Mouse (Mus musculus): ENCODE measurements around the gene Gdpd3. TPM values are rescaled to one million over a fixed set of nuclear protein-coding genes. Genes with fewer than 3 reads are reported as not detected.

Gdpd3 gene
- total RNA-seq (2023): 10 to 100 TPM; 23.4 to 27.0 TPM

DNA sequence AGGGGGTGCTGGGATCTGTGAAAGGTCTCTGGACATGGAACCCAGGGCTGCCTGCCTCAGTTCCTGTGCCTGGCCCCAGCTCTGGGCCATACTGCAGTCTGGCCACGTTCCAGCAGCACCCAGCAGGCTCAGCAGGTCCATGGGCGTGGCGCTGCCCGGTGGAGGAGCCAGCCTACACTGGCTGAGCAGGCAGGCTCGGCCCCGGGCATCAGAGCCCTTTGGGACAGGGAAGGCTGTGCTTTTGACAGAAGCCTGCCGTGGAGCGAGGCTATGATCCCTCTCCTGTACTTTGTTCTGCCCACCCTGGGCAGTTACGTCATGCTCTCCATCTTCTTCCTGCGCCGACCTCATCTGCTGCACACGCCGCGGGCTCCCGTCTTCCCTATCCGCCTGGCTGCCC lies at the start of gene Gdpd3:
TSS of gene Gdpd3 (plus strand) at position 134 of the 400 bp plus-strand sequence.

DNA sequence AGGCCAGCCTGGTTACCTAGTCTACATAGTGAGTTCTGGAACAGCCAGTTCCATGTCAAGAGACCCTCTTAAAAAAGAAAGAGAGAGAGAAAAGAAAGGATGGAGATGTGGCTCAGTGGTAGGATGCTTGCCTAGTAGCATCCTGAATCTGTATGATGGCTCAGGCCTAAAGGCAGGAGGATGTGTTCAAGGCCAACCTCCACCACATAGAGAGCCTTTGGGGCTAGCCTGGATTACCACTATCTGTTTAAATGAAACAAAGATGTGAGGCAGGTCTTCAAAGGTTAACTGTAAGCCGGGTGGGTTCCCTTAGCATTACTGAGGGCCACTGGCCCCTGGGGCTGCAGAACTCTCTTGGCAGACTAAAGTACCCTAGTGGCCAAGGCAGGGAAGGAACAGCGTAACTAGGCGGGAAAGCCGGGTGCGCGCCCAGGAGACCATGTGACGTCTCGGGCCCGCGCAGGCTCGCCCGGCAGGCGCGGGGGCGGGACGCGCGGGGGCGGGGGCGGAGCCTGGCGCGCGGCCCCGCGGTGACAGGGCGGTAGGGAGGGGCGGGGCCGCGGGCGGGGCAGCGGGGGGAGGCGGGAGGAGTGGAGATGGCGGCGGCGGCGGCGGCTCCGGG lies 7.0 kb upstream of the Gdpd3 start, which contains the start of gene Mapk3:
TSS of gene Mapk3 (plus strand) at position 552 of the 622 bp plus-strand sequence.

DNA sequence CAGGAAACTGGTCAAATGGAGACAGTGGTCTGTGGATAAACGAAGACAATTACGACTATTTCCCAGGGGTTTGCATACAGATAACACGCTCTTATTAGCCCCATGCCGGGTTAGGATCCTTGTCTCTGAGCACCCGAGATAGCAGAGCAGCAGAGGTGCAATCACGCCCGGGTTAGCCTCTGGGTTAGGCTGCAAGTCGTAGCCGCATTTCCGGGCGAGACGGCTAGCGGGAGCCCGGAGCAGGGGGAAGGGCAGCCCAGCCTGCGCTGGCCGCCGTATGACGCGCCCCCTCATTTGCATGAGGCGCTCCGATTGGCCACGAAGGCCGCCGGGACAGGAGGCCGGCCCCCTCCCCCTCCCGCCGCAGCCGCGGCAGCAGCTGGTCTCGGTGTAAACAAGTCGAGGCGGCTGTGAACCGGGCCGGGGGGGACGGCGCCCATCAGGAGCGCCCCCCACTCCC lies 10.5 kb downstream of the Gdpd3 start, which contains the start of gene Ypel3:
TSS of gene Ypel3 (plus strand) at position 358 of the 460 bp plus-strand sequence.

DNA sequence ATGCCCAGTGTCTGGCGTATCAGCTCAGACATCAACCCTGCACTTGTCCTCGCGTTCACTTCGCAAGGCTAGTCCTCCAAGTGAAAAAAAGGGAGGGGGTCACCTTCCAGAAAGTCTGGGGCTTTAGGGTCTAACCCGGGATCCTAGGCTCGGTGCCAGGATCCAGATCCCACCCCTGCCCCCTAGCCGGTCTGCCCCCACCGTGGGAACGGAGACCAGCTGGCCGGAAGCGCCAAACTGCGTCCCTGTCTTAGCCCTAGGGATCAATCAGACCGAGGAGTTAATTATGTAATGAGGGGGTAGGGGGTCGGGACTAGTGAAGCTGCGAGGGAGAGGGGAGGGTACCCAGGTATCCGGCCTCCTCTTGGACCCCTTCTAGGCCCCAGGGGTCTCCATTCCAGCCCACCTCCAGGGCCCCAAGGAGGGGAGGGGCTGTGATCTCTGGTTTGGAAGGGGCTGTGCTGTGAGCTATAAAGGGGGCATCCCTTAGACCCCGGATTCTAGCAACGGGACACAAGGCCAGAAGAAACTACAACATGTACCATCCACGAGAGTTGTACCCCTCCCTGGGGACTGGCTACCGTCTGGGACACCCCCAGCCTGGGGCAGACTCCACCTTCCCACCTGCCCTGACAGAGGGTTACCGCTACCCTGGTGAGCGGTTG lies 15.0 kb downstream of the Gdpd3 start, which contains the start of gene Tbx6:
TSS of gene Tbx6 (plus strand) at position 513 of the 665 bp plus-strand sequence.

DNA sequence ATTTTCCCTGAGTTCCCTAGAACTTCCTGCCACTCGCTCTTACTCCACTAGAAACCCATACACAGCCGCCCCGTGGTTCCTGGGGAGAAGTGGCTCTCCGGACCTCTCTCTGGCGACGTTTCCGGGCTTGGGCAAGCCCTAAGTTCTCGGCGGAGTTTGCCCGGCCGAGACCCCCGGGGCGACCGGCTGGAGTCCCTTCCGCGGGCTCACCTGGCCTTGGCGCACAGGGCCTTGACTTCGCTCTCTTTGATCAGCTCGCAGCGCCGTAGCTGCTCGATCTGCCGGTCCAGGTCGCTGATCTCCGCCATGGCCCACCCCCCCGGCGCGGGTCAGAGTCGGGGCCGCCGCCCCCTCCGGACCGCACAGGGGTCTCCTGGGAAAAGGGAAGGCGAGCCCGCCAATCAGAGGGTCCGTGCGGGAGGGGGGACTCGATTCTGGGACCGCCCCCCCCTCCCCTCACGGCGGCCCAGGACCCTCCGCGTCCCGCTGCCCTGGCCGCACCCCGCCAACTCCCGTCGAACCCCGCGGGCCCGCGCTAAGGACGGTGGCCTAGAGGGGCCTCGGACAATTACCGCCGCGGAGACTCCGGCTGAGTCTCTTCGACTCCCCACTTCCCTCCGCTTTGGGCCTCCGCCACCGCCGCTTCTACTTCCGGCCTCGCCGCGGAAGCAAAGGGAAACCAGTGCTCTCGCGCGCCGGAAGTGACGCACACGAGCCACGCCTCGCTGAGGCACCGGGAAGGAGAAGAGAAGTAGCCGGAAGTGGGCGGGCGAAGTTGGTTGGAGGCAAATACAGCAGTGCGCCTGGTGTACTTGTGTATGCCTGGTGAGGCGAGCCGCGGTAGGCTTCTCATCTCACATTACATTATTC lies 26.0 kb downstream of the Gdpd3 start, which contains the start of gene Ppp4c:
TSS of gene Ppp4c (minus strand) at position 646 of the 870 bp plus-strand sequence.

DNA sequence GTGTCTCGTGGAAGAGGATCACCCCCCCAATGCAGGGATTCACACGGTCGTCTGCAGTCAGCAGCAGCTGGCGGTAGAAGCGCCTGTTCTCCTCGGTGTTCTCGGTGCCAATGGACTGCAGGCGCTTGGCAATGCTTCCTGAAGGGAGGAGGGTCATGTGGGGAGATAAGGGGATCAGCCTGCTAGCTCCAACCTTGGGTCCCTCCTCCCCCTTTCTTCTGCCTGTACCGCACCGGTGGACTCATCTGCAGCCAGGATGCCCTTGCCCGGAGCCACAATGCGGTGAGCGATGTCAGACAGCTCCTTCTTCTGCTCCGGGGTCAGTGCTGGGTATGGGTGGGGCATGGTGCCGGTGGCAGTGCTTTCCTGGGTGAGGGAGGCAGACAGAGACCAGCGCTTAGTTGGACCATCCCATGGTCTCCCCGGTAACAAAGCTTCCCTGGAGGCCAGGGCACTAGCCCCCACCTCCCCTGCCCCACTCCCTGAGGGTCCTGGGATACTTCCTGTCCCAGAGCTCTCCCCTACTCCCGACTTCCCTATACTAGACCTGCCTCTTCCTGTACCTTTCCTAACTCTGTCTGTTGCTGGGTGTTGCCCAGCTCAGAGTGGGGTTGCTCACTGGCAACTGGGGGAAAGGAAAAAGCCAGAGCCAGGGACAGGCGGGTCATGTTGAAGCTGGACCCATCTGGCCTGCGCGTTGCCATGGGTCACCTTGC lies 31.4 kb downstream of the Gdpd3 start, which contains the start of gene Fam57b:
TSS of gene Fam57b (plus strand) at position 258 of the 716 bp plus-strand sequence.

Other genes with a start within 250 kb of the Gdpd3 start
- gene Eif3c, start 199.9 kb upstream of the Gdpd3 start, total RNA-seq (2023): 100 to 1,000 TPM in 1 of 2 experiments, 10 to 100 TPM in 1; 98.6 to 102 TPM
- 100 to 1,000 TPM; 158 to 171 TPM for gene Apobr, start 181.4 kb upstream of the Gdpd3 start, total RNA-seq (2023)
- 100 to 1,000 TPM; 266 to 298 TPM for gene Cln3, start 180.5 kb upstream of the Gdpd3 start, total RNA-seq (2023)
- 1 to 10 TPM; 4.0 to 5.3 TPM for gene Il27, start 171.4 kb upstream of the Gdpd3 start, total RNA-seq (2023)
- 10 to 100 TPM; 14.0 to 14.9 TPM for gene Nupr1, start 135.5 kb upstream of the Gdpd3 start, total RNA-seq (2023)
- gene Sgf29, start 117.0 kb upstream of the Gdpd3 start, total RNA-seq (2023): 10 to 100 TPM; 19.9 to 25.7 TPM
- gene Sult1a1, start 89.9 kb upstream of the Gdpd3 start, total RNA-seq (2023): under 1 TPM; 0.60 to 0.61 TPM
- 10 to 100 TPM; 58.9 to 61.6 TPM for gene Bola2, start 70.9 kb upstream of the Gdpd3 start, total RNA-seq (2023)
- 10 to 100 TPM in 1 of 2 experiments, 1 to 10 TPM in 1; 9.9 to 11.5 TPM for gene Slx1b, start 70.5 kb upstream of the Gdpd3 start, total RNA-seq (2023)
- 1,000 to 10,000 TPM; 1,654 to 1,761 TPM for gene Coro1a, start 58.5 kb upstream of the Gdpd3 start, total RNA-seq (2023)
- gene Mapk3, start 6.7 kb upstream of the Gdpd3 start, total RNA-seq (2023): 100 to 1,000 TPM; 246 to 252 TPM
- 100 to 1,000 TPM; 233 to 240 TPM for gene Ypel3, start 10.6 kb downstream of the Gdpd3 start, total RNA-seq (2023)
- 1 to 10 TPM; 7.1 to 8.5 TPM for gene Tbx6, start 15.1 kb downstream of the Gdpd3 start, total RNA-seq (2023)
- gene Ppp4c, start 26.2 kb downstream of the Gdpd3 start, total RNA-seq (2023): 100 to 1,000 TPM; 213 to 217 TPM
- gene Fam57b, start 31.3 kb downstream of the Gdpd3 start, total RNA-seq (2023): not detected
- not detected for gene 4930451I11Rik, start 65.3 kb downstream of the Gdpd3 start, total RNA-seq (2023)
- not detected for gene Doc2a, start 81.1 kb downstream of the Gdpd3 start, total RNA-seq (2023)
- gene Hirip3, start 95.6 kb downstream of the Gdpd3 start, total RNA-seq (2023): 10 to 100 TPM; 39.3 to 52.5 TPM
- gene Ino80e, start 96.0 kb downstream of the Gdpd3 start, total RNA-seq (2023): 10 to 100 TPM; 39.7 to 40.9 TPM
- gene Taok2, start 118.4 kb downstream of the Gdpd3 start, total RNA-seq (2023): 10 to 100 TPM; 72.6 to 75.0 TPM
- 10 to 100 TPM; 42.6 to 49.2 TPM for gene Tmem219, start 156.6 kb downstream of the Gdpd3 start, total RNA-seq (2023)
- 10 to 100 TPM; 15.5 to 18.1 TPM for gene Kctd13, start 162.5 kb downstream of the Gdpd3 start, total RNA-seq (2023)
- not detected for gene Asphd1, start 183.2 kb downstream of the Gdpd3 start, total RNA-seq (2023)
- 1 to 10 TPM in 1 of 2 experiments, under 1 TPM in 1; 0.96 to 2.1 TPM for gene Sez6l2, start 184.2 kb downstream of the Gdpd3 start, total RNA-seq (2023)
- 10 to 100 TPM; 65.6 to 77.0 TPM for gene Cdipt, start 209.6 kb downstream of the Gdpd3 start, total RNA-seq (2023)
- gene Cdiptos, start 209.8 kb downstream of the Gdpd3 start, total RNA-seq (2023): 1 to 10 TPM; 1.3 to 2.5 TPM
- gene Mvp, start 248.3 kb downstream of the Gdpd3 start, total RNA-seq (2023): 10 to 100 TPM; 41.8 to 47.1 TPM

All from neutrophil, adult 83 days (primary cell).